Mouse (Mus musculus) megakaryocyte, embryonic 14.5 days (primary cell): ENCODE measurements around the gene Rhobtb3.

Experiments used
- FLI1 ChIP-seq: IDR thresholded peaks from 2 replicates; pipeline ENCODE4 v1.6.1; 2012; ENCODE audit warnings: low read length, inconsistent platforms, mixed read lengths
- GATA1 ChIP-seq: IDR thresholded peaks from 3 replicates; pipeline ENCODE4 v1.6.1; 2012; ENCODE audit warnings: mixed read lengths, low read length, inconsistent platforms, borderline replicate concordance

DNA sequence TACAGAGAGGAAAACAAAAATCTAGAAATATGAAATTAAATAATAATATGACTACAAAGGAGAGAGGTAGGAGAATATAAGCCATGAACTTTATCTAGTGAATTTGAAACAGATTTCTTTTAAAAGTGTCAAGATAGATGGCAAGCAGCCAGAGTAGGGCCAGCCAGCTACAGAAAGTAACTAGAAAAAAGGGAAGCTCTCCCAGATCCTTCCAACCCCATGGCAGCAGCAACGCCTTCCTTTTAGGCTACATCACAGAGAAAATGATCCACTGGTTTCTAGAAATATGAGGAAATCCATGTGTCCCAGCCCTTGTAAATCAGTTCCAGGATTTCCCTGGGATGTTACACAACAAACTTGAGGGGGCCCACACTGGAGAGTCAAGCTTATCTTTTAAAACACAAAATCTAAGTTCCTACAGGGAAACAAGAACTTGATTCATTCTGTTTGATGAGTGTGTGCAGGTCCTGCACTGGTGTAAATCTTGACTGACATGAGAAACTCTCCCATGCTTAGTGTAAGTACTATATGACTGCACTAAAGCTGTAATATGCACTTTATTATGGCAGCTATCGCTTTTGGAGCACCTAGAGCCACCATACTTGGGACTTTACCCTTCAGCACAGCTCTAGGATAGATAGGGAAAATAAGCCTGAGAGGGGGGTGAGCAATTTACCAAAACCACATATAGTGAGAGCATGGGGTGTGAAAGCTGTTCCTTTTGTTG is 2.8 kb downstream of the Rhobtb3 start:
- TF ChIP-seq GATA1 = no peak
- no peak for TF ChIP-seq FLI1
